Mouse (Mus musculus) adrenal gland, postnatal 14 days (tissue): ENCODE results near the gene Glmp. TPM values are rescaled to one million over a fixed set of nuclear protein-coding genes. Genes with fewer than 3 reads are reported as not detected.
"Not testable (repeated sequence)": the region's sequence is repeated elsewhere in the genome, so short reads cannot be mapped to it uniquely, and the experiment has no call there.

Experiments used
- DNase-seq: peaks from one replicate; pipeline ENCODE4 v3.0.0; 2021; ENCODE audit warnings: mixed read lengths
- long read RNA-seq, 2 experiments: library from polyadenylated mRNA; stranded (forward); transcript quantifications; one replicate each; pipeline ENCODE4 v2.0.0; 2021
- total RNA-seq: library from RNA; stranded (reverse); gene quantifications from 2 replicates; pipeline ENCODE4 v1.2.3, GENCODE M21; 2021

The Glmp gene
- 139 and 159 TPM in 2 replicates for total RNA-seq
- long read RNA-seq, experiment 1, full-length matches to known transcripts = 114 of 119 reads
- long read RNA-seq, experiment 1, partial matches to known transcripts = 3 of 119 reads
- long read RNA-seq, experiment 1, other reads (novel, unspliced or antisense) = 2 of 119 reads
- long read RNA-seq, experiment 2, full-length matches to known transcripts = 94 of 98 reads
- long read RNA-seq, experiment 2, partial matches to known transcripts = 2 of 98 reads
- long read RNA-seq, experiment 2, other reads (novel, unspliced or antisense) = 2 of 98 reads

DNA sequence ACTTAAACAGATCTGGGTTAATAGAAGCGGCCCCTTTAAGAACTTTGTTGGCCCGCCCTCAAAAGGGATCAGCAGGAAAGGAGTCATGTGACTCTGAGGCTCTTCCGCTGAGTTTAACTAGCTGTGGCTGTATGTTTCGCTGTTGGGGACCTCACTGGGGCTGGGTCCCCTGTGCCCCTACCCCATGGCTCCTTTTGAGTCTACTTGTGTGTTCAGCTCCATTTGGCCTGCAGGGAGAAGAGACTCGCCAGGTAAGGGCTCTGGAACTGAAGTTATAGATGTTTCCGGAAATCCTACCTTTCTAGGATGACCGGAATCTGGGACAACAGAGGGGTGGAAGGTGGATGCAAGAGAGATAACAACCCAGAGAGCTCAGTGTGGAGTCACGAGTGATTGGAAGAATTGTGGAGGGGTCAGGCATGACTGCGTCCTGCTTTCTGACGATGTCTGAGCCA lies at the start of gene Glmp:
Gene Glmp, plus strand, starts transcription at position 73 of the 455 bp plus-strand sequence.
- DNase-seq = peak; percentile 70

DNA sequence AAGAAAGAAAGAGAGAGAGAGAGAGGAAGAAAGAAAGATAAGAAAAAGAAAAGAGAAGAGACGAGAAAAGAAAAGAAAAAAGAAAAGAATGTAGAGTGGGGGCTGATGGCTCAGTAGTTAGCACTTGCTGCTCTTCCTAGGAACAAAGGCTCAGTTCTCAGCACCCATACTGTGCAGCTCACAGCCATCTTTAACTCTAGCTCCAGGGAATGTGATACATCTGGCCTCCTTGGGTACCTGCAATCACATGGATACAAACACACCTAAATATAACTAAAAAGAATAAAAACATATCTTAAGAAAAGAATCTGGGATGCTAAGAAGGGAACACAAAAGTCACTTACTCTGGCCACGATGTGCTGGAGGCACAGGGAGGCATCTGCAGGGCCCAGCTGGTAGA lies 48.7 kb upstream of the Glmp start:
- no peak for DNase-seq

DNA sequence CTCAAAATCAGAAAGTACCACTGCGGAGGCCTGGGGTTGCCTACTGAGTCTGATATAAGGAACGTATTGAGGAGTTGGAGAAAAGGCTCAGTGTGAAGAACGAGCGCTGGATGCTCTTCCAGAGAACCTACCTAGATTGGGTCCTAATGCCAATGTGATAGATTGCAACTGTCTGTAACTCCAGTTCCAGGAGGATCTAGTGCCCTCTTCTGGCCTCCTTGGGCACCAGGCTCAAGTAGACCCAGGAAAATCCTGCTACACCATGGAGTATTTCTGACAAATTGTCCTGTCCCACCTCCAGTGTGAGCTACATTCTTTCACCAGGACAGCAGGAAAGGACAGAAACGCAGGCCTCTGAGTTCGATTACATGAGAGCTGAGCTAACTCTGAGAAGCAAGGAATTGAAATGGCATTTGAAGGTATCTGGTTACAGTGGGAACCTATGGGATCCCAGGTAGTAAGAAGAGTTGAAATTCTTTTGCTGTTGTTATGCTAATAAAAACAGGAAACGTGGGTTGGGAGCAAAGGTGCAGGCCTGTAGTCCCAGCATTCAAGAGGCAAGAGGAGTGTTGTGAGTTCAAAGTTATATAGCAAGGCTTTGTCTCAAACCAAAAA lies 48.2 kb upstream of the Glmp start:
- DNase-seq = peak; percentile 63

DNA sequence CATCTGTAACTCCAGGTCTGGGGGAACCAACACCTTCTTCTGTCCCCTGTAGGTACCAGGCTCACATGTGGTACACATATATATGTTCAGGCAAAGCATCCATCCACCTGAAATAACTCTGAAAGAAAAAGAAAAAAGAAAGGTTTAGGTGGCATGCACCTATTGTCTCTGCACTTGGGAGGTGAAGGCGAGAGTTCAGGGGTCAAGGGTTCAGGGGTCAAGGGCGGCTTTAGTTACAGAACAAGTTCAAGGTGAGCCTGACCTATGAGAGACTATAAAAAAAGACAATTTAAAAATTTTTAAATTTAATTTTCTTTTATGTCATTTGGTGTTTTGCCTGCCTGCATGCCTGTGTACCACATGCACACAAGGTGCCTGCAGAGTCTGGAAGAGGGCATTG lies 44.8 kb upstream of the Glmp start:
- DNase-seq = no peak

DNA sequence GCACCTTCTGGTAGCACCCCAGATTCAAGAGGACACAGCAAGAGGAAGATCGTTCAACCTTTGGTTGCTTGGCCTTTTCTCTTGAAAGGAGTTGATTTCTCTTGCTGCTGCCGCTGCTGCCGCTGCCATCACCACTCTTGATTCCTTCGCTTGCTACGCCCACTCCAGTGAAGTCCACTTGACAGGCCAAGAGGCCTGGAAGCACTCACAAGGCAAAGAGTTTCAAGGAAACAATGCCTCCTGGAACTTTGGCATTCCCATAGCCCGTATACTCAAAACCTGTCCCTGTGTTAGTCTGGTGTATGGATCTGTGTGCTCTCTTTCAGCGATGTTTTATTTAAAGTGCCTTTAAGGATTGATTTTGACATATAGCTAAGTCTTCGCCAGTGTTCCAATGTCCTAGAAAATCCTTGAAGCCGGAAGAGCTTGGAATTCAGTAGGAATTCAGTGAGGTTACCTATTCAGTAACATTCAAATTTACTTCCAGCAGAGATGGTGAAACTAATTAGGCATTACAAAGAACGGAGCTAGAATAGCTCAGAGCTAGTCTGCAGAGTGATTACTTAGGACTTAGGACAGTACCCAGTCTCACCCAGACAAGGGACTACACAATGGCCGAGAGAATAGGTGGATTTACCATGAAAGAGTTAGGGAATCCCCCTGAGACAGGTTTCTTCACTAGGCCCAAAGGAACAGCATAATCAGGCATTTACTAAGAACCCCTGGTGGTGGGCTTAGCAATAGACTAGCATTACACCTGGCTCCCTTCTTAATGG lies 43.5 kb upstream of the Glmp start:
- not testable (repeated sequence) for DNase-seq

DNA sequence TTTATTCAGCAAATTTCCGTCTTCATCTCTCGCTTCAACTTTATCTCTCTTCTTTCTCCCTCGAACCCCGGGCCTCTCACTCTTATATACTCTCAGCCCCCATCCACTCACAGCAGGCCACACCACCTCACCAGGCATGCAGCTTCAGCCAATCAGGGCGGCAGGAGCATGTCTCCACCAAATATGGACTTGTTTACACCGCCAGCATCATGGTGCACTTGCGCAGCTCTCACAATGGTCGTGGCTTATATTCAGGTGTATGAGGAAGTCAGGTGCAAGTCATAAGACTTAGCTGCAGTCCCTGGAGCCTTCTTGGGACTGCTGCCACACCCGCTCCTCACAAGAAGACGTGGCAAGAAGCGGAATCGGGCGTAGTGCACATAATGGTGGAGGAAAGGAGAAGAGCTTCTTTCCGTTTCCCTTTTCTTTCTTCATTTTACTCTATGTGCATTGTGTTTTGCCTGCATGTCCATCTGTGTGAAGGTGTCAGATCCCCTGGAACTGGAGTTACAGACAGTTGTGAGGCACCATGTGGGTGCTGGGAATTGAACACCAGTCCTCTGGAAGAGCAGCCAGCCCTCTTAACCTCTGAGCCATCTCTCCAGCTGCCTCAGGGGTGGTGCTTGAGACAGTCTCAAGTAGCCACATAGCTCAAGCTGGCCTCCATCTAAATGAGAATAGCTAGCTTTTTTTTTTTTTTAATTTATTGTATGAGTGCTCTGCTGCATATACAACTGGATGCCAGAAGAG lies 39.8 kb upstream of the Glmp start:
- DNase-seq = not testable (repeated sequence)

DNA sequence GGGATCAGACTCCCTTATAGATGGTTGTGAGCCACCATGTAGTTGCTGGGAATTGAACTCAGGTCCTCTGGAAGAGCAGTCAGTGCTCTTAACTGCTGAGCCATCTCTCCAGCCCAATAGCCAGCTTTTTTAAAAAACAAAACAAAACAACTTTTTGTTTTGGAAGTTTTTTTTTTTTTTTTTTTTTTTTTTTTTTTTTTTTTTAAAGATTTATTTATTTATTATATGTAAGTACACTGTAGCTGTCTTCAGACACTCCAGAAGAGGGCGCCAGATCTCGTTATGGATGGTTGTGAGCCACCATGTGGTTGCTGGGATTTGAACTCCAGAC lies 39.3 kb upstream of the Glmp start:
- DNase-seq = not testable (repeated sequence)

DNA sequence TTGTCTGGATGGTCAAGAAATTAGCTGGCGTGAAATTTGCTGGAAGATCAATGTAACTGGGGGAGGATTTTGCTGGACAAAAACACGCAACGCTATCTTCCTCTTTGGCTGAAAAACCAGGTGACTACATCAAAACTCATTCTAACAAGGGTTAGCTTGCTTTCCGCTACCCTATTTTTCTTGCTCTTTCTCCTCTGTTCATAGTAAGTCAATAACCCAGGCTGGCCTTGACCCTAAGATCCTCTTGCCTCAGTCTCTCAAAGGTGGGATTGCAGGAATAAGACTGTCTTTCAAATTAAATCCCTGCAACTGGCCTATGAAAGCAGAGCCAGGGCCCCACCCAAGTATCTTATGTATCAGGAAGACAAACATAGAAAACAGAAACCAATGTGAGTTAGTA lies 37.7 kb upstream of the Glmp start, which contains the start of gene Gm38392:
Gene Gm38392, minus strand, starts transcription at position 101 of the 400 bp plus-strand sequence.
- no peak for DNase-seq

DNA sequence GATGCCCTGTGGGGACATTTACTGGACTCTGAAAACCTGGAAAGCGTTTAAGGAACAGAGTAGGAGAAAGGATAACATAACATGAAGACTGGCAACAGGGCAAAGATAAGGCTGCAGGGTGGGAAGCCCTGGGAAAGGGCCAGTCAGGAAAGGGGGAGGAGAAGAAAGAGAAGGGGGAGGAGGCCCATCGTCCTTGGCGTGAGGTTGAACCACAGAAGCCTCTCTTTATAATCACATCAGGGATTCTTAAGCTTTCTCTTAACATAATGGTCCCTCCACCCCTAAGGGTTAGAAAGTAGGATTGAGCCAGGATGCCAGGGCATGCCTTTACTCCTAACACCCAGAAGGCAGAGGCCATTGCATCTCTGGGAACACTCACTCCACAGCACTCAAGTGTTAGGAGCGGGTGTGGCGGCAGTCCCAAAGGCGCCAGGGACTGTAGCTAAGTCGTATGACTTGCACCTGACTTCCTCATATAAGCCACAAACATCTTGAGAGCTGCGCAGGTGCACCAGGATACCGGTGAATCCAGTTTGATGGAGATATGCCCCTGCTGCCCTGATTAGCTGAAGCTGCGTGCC lies 36.6 kb upstream of the Glmp start:
- not testable (repeated sequence) for DNase-seq

DNA sequence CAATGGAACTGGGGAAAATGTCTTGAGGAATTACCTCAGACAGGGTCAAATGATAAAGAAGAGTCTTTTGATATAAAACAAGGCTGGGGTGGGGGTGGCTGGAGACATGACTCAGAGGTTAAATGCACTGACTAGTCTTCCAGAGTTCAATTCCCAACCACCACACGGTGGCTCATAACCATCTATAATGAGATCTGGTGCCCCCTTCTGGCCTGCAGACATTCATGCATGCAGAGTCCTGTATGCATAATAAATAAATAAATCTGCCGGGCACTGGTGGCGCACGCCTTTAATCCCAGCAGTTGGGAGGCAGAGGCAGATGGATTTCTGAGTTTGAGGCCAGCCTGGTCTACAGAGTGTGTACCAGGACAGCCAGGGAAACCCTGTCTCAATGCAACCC lies 32.9 kb upstream of the Glmp start:
- peak; percentile 66 for DNase-seq

DNA sequence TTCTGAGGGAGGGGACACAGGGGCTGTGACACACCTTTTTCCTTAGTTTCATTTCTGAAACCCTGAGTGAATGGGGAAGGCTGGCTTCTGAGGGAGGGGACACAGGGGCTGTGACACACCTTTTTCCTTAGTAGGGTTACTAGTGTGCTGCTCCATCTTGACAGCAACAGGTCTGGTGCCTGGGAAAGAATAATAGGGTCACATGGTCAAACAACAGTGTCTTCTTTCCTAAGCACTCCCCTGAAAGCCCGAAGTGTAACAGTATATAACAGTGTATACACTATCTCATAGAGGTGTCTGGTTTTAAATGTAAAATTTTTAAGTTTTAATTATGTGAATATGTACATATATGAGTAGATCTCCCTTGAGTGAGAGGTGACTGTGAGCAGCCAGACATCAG lies 29.6 kb upstream of the Glmp start:
- DNase-seq = not testable (repeated sequence)

DNA sequence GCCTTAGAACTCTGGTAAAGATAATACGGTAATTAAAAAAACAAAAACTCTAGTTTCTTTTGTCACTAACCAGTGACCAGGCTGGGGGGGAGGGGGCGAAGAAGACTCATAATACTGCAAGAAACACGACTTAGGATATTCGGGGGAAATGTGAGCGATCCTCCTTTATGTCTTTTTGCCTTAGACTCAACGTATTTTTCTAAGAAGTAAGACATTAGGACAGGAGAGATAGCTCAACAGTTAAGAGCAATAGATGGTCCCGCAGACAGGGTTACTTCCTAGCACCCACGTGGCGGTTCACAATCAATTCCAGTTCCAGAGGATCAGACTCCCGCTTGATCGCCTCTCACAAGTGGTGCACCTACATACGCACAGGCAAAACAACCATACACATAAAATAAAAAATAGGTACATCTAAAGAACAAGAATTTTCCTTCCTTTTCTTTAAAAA lies 28.7 kb upstream of the Glmp start:
- peak; percentile 21 for DNase-seq

DNA sequence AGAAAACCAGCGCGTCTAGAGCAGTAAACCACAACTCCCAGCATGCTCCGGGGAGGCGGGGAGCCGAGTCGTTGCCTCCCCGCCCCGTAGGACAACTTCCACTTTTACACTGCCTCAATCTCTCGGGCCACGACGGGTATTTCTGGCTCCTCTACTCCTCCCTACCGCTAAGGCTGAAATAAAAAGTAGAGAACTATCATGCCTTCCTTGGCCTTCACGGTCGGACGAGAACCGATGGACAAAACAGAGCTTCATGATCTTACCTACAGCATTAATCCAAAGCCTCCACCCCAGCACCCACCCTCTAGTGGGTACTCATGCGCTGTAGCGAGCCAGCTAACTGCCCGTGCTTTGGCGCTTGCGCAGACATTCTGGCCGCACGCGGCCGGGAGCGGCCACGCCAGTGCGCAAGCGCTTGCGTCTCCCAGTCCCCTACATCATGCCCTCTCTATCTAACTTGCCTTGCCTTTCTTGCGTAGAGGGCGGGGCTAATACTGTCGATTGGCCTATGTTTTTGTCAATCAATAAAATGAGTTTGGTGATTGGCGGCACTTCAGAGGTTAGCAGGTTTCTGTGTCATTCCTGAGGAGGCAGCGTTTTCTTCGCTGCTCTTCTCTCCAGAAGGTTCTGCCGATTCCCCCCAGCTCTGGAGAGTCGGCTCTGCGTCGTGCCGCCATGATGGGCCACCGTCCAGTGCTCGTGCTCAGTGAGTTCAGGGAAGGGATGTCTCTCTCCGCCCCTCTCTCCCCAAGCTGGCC lies 28.1 kb upstream of the Glmp start, which contains the start of the genes Tsacc and Cct3:
Gene Tsacc, minus strand, starts transcription at position 439 of the 758 bp plus-strand sequence.
Gene Cct3, plus strand, starts transcription at position 556 of the 758 bp plus-strand sequence.
- peak; percentile 97 for DNase-seq

DNA sequence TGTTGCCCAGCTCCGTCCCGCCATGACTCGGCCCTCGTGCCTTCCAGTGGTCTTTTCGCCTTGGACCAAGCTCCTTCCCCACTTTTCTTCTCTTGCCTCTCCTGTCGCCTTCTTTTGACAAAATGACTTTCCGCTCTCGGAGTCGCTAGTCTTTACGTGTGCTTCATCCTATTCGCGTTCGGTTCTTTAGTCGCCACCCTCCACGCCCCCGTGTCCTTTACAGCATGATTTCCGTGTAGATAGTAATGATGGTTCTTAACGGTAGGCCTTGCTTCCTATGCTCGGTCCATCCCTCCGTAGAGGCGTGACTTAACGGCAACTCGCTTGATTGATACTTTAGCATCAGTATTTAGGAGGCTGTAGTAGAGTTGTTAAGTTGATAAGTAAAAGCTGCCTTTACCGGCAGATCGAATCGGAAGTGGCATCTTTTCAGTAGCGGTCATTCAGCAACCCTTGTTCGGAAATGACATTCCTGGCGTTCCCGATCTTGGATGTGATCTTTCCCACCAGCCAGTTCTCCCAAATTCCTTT lies 27.4 kb upstream of the Glmp start:
- no peak for DNase-seq

DNA sequence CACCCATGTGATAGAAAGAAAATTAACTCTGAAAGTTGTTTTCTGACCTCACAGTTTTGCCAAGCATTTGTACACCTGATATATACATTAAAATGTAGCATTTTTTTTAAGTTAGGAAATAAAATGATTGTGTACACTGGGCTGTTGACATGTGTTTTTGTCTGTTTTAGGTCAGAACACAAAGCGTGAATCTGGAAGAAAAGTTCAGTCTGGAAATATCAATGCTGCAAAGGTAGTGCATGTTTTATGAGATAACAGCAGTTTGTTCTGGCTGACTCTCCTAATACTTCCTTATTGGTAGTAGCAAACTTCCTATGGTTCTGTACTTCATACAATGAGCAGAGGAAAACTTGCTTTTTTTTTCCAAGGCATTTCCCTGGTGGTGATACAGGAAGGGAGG lies 25.7 kb upstream of the Glmp start:
- DNase-seq = no peak

DNA sequence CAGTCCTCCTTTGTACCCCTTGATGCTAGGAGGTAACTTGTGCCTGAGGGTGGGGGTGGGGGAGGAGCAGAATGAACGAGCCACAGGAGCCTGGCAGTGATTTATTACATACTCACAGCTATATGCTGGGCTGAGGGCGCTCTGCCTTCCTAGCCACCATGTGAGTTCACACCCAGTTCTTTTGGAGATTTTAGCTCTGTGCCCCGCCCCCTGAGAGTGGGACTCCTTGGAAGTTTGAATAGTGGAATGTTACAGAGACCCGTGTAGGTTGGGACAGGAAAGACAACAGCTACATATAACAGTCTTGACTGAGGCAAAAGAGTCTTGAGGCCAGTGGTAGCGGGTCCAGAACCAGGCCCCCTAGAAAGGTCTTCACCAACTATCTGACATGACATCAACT lies 4.1 kb downstream of the Glmp start:
- no peak for DNase-seq

DNA sequence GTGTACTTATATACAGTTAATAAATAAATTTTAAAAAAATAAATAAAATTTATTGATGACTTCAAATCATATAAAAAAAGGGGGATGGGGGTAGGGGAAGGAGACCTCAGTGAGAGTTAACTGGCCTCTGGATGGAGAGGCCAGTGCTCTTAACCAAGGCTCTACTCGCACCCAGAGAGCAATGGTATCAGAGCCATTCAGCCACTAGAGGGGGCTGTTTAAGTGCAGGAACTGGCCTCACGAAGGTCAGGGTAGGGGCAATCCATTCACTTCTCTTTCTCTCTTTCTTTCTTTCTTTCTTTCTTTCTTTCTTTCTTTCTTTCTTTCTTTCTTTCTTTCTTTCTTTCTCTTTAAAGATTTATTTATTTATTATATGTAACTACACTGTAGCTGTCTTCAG lies 6.5 kb downstream of the Glmp start:
- peak; percentile 82 for DNase-seq

DNA sequence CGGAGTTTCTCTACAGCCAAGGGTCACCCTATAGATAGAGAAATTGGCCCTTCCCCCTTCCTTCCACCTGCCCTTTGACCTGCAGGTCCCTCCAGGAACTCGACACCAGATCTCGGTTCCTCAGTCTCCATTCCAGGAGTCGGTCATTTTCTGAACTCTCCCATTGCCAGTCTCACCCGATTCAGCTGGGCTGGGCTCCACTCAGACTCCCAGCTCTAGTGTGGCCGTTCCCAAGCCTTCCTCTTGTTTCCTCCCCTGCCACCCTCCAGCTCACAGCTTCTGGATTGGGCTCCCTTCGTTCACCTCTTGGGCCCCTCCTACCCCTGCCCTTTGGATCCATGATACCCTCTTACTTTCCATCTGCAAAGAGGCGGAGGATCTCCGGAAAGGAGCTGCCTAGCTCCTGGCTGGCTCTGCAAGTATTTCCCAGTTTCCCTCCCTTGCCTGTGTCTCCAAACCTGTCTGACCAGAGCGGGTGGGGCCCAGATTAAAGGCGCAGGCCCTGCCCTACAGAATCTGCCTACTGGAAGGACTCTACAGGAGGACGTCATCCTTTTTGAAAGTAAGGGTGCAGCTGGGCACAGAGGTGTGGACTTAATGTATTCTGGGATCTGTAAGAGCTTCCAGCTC lies 9.3 kb downstream of the Glmp start:
- no peak for DNase-seq

DNA sequence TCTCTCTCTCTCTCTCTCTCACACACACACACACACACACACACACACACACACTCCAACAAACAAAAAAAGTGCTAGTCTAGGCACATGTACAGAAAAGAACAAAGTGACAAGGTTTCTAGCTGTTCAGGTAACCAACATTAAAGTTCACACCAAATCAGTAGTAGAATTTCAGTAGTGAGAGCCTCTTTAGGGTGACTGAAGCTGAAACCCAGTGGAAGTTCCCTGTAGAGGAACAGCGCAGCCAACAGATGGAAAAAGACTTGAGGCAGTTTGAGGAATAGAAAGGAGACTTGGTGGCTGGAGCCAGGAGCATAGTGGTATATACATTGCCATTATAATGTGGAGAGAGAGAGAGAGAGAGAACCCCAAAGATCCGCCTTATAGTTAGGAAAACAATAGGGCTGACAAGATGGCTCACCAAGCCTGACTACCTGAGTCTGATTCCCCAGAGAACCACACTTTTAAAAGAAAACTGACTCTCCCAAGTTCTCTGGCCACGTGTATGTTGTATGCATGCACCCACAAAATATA lies 10.1 kb downstream of the Glmp start:
- no peak for DNase-seq

DNA sequence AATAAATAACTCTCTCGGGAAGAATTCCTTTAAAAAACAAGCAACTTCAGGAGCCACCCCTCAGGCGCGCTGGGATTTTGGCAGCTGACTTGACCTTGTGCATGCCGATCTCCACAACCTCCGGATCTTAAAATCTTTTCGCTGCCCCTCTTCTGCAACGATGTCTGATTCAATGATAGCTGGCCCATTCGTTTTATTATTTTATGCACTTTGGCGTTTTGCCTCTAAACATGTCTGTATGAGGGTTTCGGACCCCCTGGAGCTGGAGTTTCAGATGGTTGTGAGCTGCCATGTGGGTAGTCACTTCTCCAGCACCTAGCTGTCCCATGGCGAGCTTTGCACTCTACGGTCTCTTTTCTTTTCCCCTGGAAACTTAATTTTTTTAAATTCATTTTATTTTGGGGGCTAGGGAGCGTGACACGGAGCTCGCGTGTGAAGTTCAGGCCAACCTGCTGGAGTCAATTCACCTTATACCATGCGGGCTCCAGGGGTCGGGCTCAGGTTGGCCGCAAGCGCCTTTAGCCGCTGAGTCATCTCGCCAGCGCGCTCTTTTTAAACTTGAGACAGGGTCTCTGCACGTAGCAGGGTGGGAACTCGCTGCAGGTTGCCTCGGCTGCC lies 10.7 kb downstream of the Glmp start:
- peak; percentile 70 for DNase-seq
